Mouse (Mus musculus): Measurements from ENCODE around the gene Bcl11a. TPM values are rescaled to one million over a fixed set of nuclear protein-coding genes. Genes with fewer than 3 reads are reported as not detected.

The Bcl11a gene
- polyA plus RNA-seq (2012; ENCODE audit: insufficient read depth, insufficient read length, low replicate concordance, missing spikeins): 89.4 TPM in 1 of 2 replicates, not detected in the other

DNA sequence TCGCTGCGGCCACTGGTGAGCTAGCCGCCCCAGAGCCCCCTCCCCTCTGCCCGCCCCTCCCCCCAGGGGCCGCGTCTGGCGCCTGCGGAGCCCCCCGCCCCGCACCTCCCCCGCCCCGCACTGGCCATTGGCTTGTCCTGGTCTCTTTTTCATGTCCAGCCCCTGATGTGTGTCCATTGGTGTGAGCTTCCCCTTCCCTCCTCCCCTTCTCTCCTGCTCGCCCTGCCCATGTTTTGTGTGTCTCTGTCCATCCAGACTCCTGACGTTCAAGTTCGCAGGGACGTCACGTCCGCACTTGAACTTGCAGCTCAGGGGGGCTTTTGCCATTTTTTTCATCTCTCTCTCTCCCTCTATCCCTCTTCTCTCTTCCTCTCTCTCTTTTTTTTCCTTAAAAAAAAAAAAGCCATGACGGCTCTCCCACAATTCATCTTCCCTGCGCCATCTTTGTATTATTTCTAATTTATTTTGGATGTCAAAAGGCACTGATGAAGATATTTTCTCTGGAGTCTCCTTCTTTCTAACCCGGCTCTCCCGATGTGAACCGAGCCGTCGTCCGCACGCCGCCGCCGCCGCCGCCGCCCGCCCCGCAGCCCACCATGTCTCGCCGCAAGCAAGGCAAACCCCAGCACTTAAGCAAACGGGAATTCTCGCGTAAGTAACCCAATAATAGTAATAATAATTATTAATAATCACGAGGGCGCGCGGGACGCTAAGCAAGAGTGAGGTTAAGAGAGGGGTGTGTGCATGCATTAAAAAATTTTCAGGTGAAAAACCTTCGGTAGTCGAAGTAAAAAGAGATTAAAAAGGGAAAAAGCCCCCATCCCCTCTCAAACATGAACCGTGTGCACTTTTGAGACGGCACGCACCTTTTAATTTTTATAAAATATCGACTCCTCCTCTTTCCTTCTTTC is at the start of gene Bcl11a:
Gene Bcl11a (plus strand): TSS at position 262 of the 911 bp plus-strand sequence.
- Histone ChIP-seq H3K27ac (ENCODE audit: insufficient read depth, low read depth, low read length) (peak within 1 kb of the TSS; percentile 99), H3K4me1 (ENCODE audit: control insufficient read depth, insufficient read depth, low read length) (peaks cover 2% of the 10 kb centered on the region; the same call in 1 of the 2 replicates), H3K4me3 (ENCODE audit: insufficient read depth, low read depth, low read length) (peak within 1 kb of the TSS; percentile 78)
- no peak for TF ChIP-seq CTCF (IDR thresholded peaks at IDR 0.05; ENCODE audit: insufficient read depth, low read depth, low read length)
- TF ChIP-seq POLR2A (IDR thresholded peaks at IDR 0.05; ENCODE audit: insufficient read depth, low read depth, low read length): no peak
- WGBS: under 1% methylated on average over 40 of the region's 51 CpGs

DNA sequence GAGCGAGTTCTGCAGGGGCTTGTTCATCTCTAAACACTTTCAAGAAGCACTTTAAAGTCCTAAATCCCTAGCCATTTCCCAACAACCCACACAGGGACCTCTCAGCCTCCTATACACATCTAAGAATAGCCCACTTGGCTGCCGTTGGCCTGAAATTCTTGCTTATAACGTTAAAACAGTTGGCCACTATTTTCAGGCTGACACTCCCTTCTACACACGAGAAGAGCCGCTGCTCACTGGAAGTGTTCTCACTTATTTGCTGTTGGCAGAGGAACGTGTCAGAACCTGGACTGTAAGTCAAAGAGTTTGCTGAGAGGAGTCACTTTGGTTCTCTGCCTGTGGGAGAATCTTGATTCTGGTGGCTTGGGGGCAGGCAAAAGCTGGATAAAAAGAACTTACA is 33.8 kb upstream of the Bcl11a start:
- Histone ChIP-seq H3K4me3 (ENCODE audit: insufficient read depth, low read depth, low read length) (no peak overlapping the region), H3K27ac (ENCODE audit: insufficient read depth, low read depth, low read length) (no peak overlapping the region), H3K4me1 (ENCODE audit: control insufficient read depth, insufficient read depth, low read length) (no peaks in the 10 kb centered on the region)
- WGBS: 54% methylated on average over 6 of the region's 6 CpGs
- no peak for TF ChIP-seq CTCF (IDR thresholded peaks at IDR 0.05; ENCODE audit: insufficient read depth, low read depth, low read length)
- TF ChIP-seq POLR2A (IDR thresholded peaks at IDR 0.05; ENCODE audit: insufficient read depth, low read depth, low read length): no peak

DNA sequence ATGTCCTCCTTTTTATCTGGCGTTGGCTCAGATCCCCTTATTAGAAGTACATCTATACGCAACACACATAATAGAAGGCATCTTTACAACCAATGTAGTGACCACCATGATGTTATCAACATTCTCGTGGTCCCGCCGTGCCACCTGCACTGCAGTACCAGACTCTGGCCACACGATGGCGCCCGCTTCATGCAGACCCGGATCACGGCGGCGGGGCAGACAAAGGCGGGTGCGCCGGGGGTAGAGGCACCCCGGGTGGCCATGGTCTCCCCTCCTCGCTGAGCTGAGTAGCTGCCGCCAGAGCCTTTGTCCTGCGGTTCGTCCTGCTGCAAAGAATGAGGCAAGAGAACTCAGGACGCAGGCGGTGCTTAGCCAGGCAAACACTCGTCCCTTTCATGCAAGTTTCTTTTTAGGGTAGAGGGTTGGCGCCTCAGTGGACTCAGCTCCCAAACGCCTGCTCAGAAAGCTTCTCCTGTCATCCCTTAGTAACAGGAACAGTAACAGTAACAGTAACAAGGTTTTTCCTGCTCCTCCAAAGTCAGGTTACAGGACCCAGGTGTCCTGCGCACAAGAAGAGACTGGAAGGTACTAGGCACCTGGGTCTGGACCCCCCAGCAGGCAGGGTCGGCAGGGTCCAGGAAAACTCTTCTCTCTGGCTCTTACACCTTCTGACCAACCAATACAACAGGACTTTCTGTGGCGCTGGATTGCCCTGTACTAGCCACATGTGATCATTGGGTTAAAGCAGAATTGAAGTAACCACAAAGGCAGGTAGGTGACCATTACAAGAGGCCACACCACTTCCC is 28.4 kb upstream of the Bcl11a start:
- WGBS: 5% methylated on average over 28 of the region's 28 CpGs
- peak overlapping the region; percentile 70 for H3K4me3 ChIP-seq (ENCODE audit: insufficient read depth, low read depth, low read length)
- peak overlapping the region; percentile 74 for H3K27ac ChIP-seq (ENCODE audit: insufficient read depth, low read depth, low read length)
- TF ChIP-seq CTCF (IDR thresholded peaks at IDR 0.05; ENCODE audit: insufficient read depth, low read depth, low read length) (peak; percentile 98), POLR2A (IDR thresholded peaks at IDR 0.05; ENCODE audit: insufficient read depth, low read depth, low read length) (no peak; the same call in 1 of the 2 replicates)
- H3K4me1 ChIP-seq (ENCODE audit: control insufficient read depth, insufficient read depth, low read length): 0 out of 2 replicates have a peak, but pooled peaks cover 3% of the 10 kb centered on the region

DNA sequence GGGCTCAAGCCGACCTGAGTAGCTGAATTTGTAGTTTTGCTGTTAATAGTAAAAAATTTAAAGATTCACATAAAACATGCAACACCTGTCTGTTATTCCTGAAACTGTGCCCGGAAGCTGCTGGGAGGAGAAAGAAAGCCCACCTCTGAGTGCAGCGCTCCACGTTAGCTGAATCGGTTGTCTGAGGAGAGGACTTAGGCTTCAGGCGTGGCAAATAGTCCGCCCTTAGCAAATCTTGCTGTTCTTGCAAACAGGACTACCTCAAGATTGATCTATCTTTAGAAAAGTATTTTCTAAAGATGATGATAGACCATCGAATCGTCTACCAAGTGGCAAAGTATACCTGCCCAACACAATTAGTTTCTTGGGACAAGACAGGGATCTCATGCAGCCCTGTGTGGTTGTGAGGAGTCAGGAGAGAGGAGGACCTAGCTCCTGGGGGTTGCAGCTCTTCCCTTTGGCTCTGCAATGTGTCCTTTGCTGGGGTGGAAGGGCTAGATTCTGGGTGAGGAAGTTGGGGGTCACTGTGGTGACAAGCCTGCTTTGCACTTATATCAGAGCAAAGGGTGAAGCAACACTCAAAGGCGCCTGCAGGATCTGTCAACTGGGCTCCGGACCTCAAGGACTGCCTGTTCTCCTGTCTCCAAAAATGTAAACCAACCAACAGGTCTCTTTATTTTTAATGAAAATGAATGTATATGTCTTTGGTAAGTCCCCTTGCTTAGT is 27.7 kb upstream of the Bcl11a start:
- TF ChIP-seq CTCF (IDR thresholded peaks at IDR 0.05; ENCODE audit: insufficient read depth, low read depth, low read length) (no peak), POLR2A (IDR thresholded peaks at IDR 0.05; ENCODE audit: insufficient read depth, low read depth, low read length) (no peak)
- 76% methylated on average over 11 of the region's 11 CpGs for WGBS
- Histone ChIP-seq H3K4me3 (ENCODE audit: insufficient read depth, low read depth, low read length) (no peak overlapping the region), H3K27ac (ENCODE audit: insufficient read depth, low read depth, low read length) (no peak overlapping the region), H3K4me1 (ENCODE audit: control insufficient read depth, insufficient read depth, low read length) (0 out of 2 replicates have a peak, but pooled peaks cover 3% of the 10 kb centered on the region)

DNA sequence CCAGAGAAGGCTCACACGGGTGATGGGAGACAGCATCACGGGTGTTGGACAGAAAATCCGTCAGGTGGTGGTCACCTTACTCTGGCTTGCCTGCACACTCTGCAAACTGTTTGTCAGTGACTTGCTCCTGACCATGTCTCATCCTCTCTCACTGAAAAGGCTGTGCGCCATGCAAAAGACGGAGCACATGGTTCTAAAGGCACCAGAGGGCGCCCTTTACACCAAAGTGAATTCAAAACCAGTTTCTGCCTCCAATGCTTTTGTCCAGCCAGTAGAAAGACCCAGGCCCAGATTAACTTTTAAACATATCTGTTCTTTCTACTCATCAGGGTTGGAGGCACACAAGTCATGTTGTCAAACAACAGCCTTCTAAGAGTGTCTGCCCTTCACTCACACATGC is 25.0 kb upstream of the Bcl11a start:
- H3K4me3 ChIP-seq (ENCODE audit: insufficient read depth, low read depth, low read length): no peak overlapping the region
- TF ChIP-seq POLR2A (IDR thresholded peaks at IDR 0.05; ENCODE audit: insufficient read depth, low read depth, low read length): no peak
- no peak for TF ChIP-seq CTCF (IDR thresholded peaks at IDR 0.05; ENCODE audit: insufficient read depth, low read depth, low read length)
- WGBS: 82% methylated on average over 6 of the region's 6 CpGs

GRCm38 (mm10) chr11:24059137-24059536 is 18.7 kb upstream of the Bcl11a start:
- TF ChIP-seq POLR2A (IDR thresholded peaks at IDR 0.05; ENCODE audit: insufficient read depth, low read depth, low read length) (no peak), CTCF (IDR thresholded peaks at IDR 0.05; ENCODE audit: insufficient read depth, low read depth, low read length) (no peak)
- 35% methylated on average over 1 of the region's 1 CpGs for WGBS
- no peak overlapping the region for H3K4me3 ChIP-seq (ENCODE audit: insufficient read depth, low read depth, low read length)
- H3K4me1 ChIP-seq (ENCODE audit: control insufficient read depth, insufficient read depth, low read length): peaks cover 11% of the 10 kb centered on the region
- H3K27ac ChIP-seq (ENCODE audit: insufficient read depth, low read depth, low read length): no peak overlapping the region

More for the DNA sequence above, 25.0 kb upstream of the Bcl11a start:
- H3K4me1 ChIP-seq (ENCODE audit: control insufficient read depth, insufficient read depth, low read length): 0 out of 2 replicates have a peak, but pooled peaks cover 3% of the 10 kb centered on the region
- no peak overlapping the region for H3K27ac ChIP-seq (ENCODE audit: insufficient read depth, low read depth, low read length)

- 32% methylated on average over 5 of the region's 5 CpGs for WGBS
- Histone ChIP-seq H3K4me3 (ENCODE audit: insufficient read depth, low read depth, low read length) (peak overlapping the region; percentile 14), H3K4me1 (ENCODE audit: control insufficient read depth, insufficient read depth, low read length) (peaks cover 13% of the 10 kb centered on the region), H3K27ac (ENCODE audit: insufficient read depth, low read depth, low read length) (peak overlapping the region; percentile 79)
- no peak for TF ChIP-seq POLR2A (IDR thresholded peaks at IDR 0.05; ENCODE audit: insufficient read depth, low read depth, low read length)
- TF ChIP-seq CTCF (IDR thresholded peaks at IDR 0.05; ENCODE audit: insufficient read depth, low read depth, low read length): no peak
Measured at GRCm38 (mm10) chr11:24060428-24060827, 17.4 kb upstream of the Bcl11a start.

GRCm38 (mm10) chr11:24061819-24062218 is 16.0 kb upstream of the Bcl11a start:
- Histone ChIP-seq H3K4me3 (ENCODE audit: insufficient read depth, low read depth, low read length) (peak overlapping the region; percentile 40), H3K4me1 (ENCODE audit: control insufficient read depth, insufficient read depth, low read length) (peaks cover 13% of the 10 kb centered on the region), H3K27ac (ENCODE audit: insufficient read depth, low read depth, low read length) (peak overlapping the region; percentile 95)
- TF ChIP-seq CTCF (IDR thresholded peaks at IDR 0.05; ENCODE audit: insufficient read depth, low read depth, low read length) (no peak), POLR2A (IDR thresholded peaks at IDR 0.05; ENCODE audit: insufficient read depth, low read depth, low read length) (no peak)
- WGBS: 2% methylated on average over 14 of the region's 14 CpGs
